Mouse (Mus musculus): ENCODE measurements around the gene Bcas3.

Gene Bcas3

DNA sequence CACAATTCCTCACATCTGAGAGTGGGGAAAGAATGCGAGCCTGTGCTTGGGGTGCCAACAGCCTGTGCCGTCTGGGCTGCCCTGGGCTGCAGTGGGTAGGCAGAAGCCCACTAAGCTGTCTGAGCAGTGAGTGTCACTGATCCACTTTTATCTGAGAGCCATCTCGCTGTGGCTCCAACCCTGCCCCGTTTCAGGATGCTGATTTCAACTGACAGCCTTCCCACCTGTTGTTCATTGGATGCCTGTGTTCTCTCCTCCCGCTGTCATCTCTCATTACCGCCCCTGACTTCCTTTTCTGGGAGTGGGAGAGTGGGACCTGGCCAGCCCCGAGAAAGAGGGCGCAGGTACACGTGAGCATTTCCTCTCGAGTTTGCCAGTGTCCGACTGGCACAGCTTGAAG lies 398.2 kb downstream of the Bcas3 start:
- DNase-seq (ENCODE audit: low spot score in 2 of 2), result no peak

- DNase-seq (ENCODE audit: low spot score in 2 of 2), result peak; percentile 28 to 55
Observed at GRCm38 (mm10) chr11:85754631-85755502, 401.9 kb downstream of the Bcas3 start.

DNA sequence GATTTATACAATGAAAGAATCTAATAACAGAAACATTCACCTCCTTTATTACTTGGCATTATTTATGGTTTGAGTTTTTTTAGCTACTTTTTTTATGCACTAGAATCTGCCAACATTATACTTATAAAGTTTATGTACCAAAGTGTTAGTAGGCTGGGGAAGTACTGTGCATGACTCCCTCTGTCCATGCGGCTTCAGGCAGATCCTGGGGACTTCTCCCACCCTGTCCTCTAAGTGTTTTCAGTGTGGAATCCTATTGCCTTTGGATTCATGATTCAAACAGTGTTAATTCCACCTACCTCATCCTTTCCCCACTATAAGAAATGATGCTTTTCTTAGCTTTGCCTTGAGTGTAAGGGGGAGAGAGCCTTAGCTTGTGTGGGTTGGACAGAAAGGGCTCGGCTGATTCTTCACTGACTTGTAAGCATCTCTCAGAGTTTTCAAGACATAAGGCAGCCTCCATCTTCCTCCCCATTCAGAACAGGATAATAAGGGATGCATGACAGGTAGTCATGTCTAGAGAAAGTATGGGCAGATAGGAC lies 402.6 kb downstream of the Bcas3 start:
- DNase-seq (ENCODE audit: low spot score in 2 of 2), result peak in 1 of 2 experiments; percentile 29

DNA sequence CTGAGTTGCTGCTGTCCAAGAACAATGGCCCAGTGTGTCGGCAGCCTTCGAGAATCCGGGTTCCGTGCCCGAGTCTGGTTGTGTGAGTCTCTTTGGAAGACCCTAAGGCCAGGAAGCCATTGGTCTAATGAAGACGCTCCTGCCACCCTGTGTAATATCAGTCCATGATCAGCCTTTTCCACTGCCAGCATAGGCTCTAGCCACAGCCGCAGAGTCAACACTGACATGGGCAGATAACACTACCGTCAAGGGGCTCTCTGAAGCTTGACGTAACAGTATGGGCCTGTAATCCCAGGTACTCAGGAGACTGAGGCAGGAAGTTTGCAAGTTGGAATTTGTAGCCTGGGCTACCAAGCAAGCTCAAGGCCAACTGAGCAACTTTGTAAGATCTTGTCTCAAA lies 405.9 kb downstream of the Bcas3 start:
- DNase-seq (ENCODE audit: low spot score in 2 of 2), result no peak

- DNase-seq (ENCODE audit: low spot score in 2 of 2), result no peak
Observed at GRCm38 (mm10) chr11:85759634-85760439, 406.9 kb downstream of the Bcas3 start.

GRCm38 (mm10) chr11:85760486-85761141 lies 407.6 kb downstream of the Bcas3 start:
- peak; percentile 61 to 62 for DNase-seq (ENCODE audit: low spot score in 2 of 2)

DNA sequence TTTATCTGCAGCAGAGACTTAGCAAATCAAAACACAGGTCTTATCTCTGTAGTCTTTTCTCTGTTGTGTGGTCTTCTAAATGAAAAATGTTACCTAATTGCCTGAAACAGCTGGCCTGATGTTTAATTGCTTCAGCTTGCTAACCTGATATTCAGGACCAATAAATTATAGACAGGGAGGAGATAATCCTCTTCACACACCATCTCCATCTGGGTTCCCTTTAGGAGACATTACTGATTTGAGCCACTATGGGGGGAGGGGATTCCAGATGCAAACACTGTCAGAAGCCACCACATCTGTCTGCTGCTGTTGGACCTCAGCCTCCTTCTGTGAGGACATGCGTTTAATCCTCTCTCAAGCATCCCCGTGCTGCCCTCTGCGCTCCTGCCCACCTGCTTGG lies 408.2 kb downstream of the Bcas3 start:
- DNase-seq (ENCODE audit: low spot score in 2 of 2), result no peak

GRCm38 (mm10) chr11:85763655-85764054 lies 410.7 kb downstream of the Bcas3 start:
- DNase-seq (ENCODE audit: low spot score in 2 of 2), result no peak

GRCm38 (mm10) chr11:85766106-85766723 lies 413.2 kb downstream of the Bcas3 start:
- peak in 1 of 2 experiments; percentile 7 for DNase-seq (ENCODE audit: low spot score in 2 of 2)

DNA sequence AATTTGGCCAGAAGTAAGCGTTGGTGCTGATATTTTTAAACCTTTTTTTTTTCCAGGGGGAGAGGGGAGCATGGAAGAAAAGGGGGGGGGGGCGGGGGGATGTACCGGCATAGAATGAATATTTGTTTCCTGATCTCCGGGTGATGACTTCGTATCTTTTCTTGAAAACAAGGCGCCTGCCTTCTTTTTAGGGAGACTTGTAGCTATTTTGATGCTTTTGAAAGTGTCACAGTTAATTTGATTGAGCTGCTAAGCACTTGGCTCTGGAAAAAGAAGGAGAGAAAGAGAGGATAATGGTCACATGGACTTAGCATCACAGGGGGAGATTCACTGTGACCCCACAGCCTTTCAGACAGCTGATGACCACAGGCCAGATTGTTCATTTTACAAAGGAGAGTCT lies 413.8 kb downstream of the Bcas3 start:
- DNase-seq (ENCODE audit: low spot score in 2 of 2), result no peak

GRCm38 (mm10) chr11:85769740-85770139 lies 416.8 kb downstream of the Bcas3 start:
- DNase-seq (ENCODE audit: low spot score in 2 of 2), result no peak

DNA sequence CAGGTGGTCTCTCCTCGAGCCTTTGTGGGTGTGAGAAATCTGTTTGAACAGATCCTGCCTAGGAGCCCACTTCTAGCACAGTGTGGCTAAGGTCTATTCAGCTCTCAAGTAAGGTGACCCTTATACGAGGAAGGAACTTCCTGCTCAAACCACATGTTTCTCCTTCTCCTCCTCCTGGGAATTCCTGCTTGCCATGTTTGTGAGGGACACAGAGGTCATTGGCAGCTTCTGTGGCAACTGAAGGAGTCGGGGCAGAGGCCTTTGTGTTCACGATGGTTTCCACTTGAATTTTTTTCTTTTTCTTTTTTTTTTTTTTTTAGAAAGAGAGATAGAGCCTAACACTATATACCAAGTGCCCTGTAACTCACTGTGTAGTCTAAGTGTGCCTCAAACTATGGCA lies 420.4 kb downstream of the Bcas3 start:
- no peak for DNase-seq (ENCODE audit: low spot score in 2 of 2)

- DNase-seq (ENCODE audit: low spot score in 2 of 2), result no peak
Observed at GRCm38 (mm10) chr11:85774707-85775106, 421.7 kb downstream of the Bcas3 start.

DNA sequence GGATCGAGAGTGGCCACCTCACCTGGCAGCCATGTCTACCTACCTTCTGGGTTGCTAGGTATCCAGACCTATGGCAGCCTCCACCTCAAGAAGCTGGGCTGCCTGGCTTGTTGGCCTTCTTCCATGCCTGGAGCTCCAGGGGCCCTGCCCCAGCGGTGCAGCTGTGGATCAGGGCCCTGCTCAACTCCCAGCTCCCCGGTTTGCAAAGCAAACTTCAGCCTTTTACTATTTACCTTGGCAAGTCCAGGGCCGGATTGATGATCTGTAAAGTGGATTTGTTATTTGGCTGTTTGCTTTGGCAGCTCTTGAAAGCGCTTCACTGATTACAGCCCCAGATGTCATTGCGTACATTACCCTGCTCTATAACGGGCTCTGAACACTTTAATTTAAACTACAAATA lies 422.5 kb downstream of the Bcas3 start:
- no peak for DNase-seq (ENCODE audit: low spot score in 2 of 2)

- DNase-seq (ENCODE audit: low spot score in 2 of 2), result no peak
Observed at GRCm38 (mm10) chr11:85776861-85777360, 423.9 kb downstream of the Bcas3 start.

DNA sequence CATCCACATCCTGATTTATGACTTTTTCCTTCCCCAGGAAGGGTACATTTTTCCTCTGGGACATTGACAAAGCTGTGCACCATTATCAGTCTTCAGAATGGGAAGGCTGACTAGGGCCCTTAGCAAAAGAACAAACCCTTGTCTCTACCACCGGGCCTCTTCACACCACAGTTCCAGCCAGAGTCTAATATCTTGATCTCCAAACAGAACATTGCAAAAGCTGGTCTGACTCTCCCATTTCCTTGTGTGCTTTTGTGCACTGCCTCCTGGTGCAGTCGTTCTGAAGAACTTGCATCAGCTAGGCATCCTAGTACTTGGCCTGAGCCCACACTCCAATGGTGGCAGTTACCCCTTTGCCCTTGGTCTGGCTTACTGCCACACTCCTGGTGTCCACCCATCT lies 425.0 kb downstream of the Bcas3 start:
- DNase-seq (ENCODE audit: low spot score in 2 of 2), result no peak

DNA sequence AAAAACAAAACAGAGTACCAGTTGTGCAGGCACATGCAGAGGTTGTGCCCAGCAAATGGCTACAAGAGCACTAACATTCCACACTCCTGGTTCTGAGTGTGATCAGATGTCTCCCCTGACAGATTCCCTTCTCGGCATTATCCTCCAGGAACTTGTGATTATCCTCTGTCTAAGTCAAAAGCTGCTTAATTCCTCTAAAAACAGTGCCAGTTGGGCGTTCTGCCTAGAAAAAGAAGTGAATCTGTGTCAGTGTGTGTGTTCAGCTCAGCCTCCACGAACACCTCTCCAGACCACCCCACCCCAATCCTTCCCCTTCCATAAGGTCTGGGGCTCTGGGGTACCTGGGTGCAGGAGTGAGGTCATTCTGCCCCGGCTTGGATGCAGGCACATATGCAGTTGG lies 427.3 kb downstream of the Bcas3 start:
- no peak for DNase-seq (ENCODE audit: low spot score in 2 of 2)

DNA sequence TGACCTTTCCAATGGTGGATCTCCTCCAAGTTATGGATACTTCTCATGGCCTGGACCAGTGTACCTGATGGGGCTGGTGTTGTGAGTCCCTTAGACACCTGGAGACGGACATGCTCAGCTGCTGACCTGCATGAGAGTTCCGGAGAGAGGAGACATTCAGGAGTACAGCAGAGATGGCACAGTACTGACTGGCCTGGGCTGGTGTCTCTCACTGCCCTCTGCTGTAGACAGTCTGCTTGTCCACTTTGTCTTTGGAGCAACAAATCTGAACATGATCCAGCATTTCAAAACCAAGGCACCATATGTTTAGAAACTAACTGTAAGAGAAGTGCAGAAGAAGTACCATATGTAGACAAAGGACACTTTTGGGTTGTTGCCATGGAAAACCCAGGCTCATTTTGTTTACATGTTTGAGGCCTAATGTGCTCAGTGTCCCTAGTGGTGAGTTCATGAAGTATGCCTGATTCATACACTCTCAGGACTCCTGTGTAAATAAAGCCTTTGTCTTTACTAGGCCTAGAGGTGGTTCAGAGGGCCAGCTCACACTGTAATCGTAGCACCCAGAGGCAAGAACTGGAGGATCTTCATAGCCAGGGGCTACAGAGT lies 433.2 kb downstream of the Bcas3 start:
- peak in 1 of 2 experiments; percentile 10 for DNase-seq (ENCODE audit: low spot score in 2 of 2)

GRCm38 (mm10) chr11:85789750-85790149 lies 436.8 kb downstream of the Bcas3 start:
- no peak for DNase-seq (ENCODE audit: low spot score in 2 of 2)

- no peak for DNase-seq (ENCODE audit: low spot score in 2 of 2)
Observed at GRCm38 (mm10) chr11:85790267-85790666, 437.3 kb downstream of the Bcas3 start.

DNA sequence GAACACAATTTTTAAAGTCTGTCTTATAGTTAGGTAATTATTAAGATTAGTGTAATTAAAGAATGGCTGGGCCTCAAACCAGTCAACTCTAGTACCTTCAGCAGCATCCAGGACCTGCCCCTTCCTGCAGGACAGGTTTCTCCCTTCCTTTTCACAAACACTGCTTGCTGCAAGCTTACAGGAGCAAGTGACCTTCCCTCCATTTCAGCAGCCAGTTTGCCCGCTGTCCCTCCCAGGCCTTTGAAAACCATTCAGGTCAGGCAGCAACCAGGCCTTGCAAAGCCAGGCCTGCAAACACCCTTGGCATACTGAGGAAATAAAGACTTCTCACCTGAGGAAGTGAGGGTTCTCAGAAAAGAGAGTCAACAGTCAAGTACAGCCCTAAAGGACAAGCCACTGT lies 438.2 kb downstream of the Bcas3 start:
- no peak for DNase-seq (ENCODE audit: low spot score in 2 of 2)

Data from frontal cortex, postnatal 36 days (tissue).